Mouse (Mus musculus) kidney, adult 2 months (tissue): ENCODE data around the gene Gm17660.

Experiments
- CTCF ChIP-seq: fragments of 200-500 bp; conservative IDR thresholded peaks from 2 replicates; pipeline ENCODE4 v1.5.1; 2011; ENCODE audit warnings: low read depth, mild to moderate bottlenecking, control low read depth, low read length, moderate library complexity, mixed read lengths; ENCODE audit not compliant: insufficient read depth, insufficient read length
- POLR2A ChIP-seq: fragments of 200-500 bp; IDR thresholded peaks from one replicate; pipeline ENCODE4 v1.6.1; 2011; ENCODE audit warnings: low read depth, low read length, control low read depth

GRCm38 (mm10) chr5:104062773-104063551 lies 14.4 kb downstream of the Gm17660 start:
- TF ChIP-seq POLR2A (no peak), CTCF (no peak)
